Mouse (Mus musculus): ENCODE results near the gene D10Jhu81e. TPM values are rescaled to one million over a fixed set of nuclear protein-coding genes. Genes with fewer than 3 reads are reported as not detected.

Gene D10Jhu81e
- polyA plus RNA-seq, 1 experiment from 2014 or later: 19.0 TPM

DNA sequence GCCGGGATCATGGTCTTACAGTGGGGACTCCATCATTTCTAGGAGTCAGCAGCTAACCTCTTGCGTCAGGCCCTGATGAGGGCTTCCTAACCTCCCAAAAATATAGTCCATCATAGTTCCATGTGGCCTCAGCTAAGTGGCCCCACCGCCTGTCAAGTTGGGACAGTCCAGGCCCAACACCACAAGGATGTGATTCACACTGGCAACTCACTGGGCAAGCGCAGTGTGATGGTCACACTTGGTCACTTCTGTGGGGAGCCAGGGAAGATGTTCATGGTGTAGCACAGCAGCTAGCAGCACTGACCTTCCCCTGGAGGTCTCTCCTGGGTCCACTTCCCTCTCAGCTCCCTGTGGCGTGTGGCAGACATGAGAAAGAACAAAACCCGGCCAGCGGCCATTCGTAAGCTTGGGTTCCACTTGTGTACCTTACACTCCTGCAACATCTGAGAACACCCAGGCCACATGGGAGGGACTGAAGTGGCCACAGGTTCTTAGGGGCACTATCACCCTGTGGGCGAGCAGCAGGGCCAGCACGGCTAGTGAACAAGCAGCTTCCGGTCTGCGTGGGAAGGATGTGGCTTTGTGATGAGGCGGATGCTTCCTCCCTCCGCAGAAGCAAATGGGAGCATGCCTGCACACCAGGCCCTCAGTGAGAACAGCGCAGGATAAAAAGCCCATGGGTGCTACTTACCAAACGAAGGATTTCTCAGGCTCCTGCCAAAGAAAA lies 9.1 kb downstream of the D10Jhu81e start:
- H3K27ac ChIP-seq: no peak overlapping the region
- peaks cover 40% of the 10 kb centered on the region for H3K36me3 ChIP-seq
- no peaks in the 10 kb centered on the region for H3K27me3 ChIP-seq (replicated peaks)
- no peak overlapping the region for H3K4me2 ChIP-seq (replicated peaks)
- 89% methylated on average over 16 of the region's 16 CpGs for WGBS
- no peak overlapping the region for H3K4me3 ChIP-seq
- peaks cover 6% of the 10 kb centered on the region for H3K4me1 ChIP-seq
- no peak overlapping the region for H3K9ac ChIP-seq
- ATAC-seq (ENCODE audit: low FRiP score, low read depth): peak; percentile 6; the same call in 1 of the 2 replicates
- no peaks in the 10 kb centered on the region for H3K9me3 ChIP-seq

DNA sequence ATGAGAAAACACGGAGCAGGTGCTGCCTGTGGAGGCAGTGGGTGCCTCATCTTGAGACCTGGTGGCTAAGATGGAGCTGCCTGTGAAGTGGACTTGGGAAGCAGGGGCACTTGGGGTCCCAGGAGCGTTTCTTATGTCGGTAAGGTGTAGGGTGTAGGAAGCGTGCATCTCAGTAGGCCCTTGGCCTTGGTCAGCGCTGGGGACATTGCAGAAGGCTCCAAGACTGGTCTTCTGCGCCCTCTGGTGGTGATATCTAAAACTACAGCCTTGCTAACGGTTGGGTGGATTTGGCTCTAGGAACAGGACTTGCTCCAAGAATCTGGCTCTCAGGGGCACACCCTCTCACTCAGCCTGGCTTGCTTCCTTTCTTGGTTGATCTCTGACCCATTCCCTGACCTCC lies 9.7 kb downstream of the D10Jhu81e start:
- H3K4me3 ChIP-seq: no peak overlapping the region
- H3K9ac ChIP-seq: 0 out of 2 replicates have a peak overlapping the region, but pooled peaks have one; percentile 13
- peak; percentile 81 for ATAC-seq (ENCODE audit: low FRiP score, low read depth)
- no peak overlapping the region for H3K27ac ChIP-seq
- H3K36me3 ChIP-seq: peaks cover 35% of the 10 kb centered on the region
- 1% methylated on average over 7 of the region's 7 CpGs for WGBS
- H3K4me1 ChIP-seq: peaks cover 6% of the 10 kb centered on the region
- H3K4me2 ChIP-seq (replicated peaks): peak overlapping the region; percentile 49
- H3K27me3 ChIP-seq (replicated peaks): no peaks in the 10 kb centered on the region
- no peaks in the 10 kb centered on the region for H3K9me3 ChIP-seq

DNA sequence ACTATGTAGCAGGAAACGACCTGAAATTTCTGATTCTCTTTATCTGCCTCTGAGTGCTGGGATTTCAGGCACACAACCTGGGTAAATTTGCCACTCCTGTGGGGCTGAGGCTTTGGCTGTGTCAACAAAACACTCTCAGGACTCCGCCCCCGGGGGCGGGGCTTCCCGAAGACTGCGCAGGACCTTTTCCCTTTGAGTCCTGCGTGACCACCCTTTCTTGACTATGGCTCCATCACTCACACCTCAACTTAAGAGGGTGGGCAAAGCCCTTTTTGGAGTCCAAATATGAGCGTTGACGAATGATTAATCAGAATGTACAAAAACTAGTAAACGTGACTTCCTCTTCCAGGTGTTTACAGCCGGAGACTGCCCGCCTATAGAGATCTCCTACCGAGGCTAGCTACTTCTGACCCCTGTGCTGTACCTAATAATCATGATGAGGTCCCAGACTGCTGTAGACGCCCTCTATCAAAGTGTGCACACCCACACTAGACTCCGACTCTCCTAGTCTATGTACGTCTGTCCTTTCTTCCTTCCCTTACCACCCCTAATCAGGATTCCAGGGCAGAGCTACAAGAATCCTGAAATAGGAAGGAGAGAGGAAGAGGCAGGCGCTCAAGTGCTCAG lies 10.2 kb downstream of the D10Jhu81e start:
- H3K27me3 ChIP-seq (replicated peaks): no peaks in the 10 kb centered on the region
- WGBS: 17% methylated on average over 17 of the region's 17 CpGs
- H3K4me3 ChIP-seq: no peak overlapping the region
- peak overlapping the region; percentile 49 for H3K4me2 ChIP-seq (replicated peaks)
- no peaks in the 10 kb centered on the region for H3K9me3 ChIP-seq
- H3K9ac ChIP-seq: 0 out of 2 replicates have a peak overlapping the region, but pooled peaks have one; percentile 13
- no peak overlapping the region for H3K27ac ChIP-seq
- H3K36me3 ChIP-seq: peaks cover 29% of the 10 kb centered on the region
- H3K4me1 ChIP-seq: peaks cover 6% of the 10 kb centered on the region
- peak; percentile 6; the same call in 1 of the 2 replicates for ATAC-seq (ENCODE audit: low FRiP score, low read depth)

DNA sequence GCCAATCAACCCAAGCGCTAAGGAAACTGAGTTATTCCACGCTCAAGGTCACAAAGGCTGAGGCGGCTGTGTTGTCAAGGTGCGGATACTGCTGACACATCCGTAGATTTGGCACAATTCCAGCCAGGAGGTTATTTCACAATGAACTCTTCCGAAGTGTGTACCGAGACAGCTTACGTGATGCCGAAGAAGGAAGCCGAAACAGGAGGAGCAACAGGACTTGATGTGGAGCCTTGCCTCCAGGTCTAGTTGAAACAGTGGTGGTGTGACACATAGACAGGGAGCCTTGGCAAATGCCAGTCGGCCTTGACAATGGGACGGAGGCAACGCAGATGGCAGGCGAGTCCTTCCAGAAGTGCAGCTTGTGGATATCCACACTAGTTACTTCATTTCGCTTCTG lies 11.5 kb downstream of the D10Jhu81e start:
- Histone ChIP-seq H3K4me1 (peaks cover 6% of the 10 kb centered on the region), H3K27ac (no peak overlapping the region), H3K27me3 (replicated peaks) (no peaks in the 10 kb centered on the region), H3K4me2 (replicated peaks) (no peak overlapping the region), H3K9ac (no peak overlapping the region), H3K4me3 (no peak overlapping the region), H3K9me3 (no peaks in the 10 kb centered on the region), H3K36me3 (peaks cover 21% of the 10 kb centered on the region)
- ATAC-seq (ENCODE audit: low FRiP score, low read depth): no peak
- WGBS: 92% methylated on average over 15 of the region's 15 CpGs

DNA sequence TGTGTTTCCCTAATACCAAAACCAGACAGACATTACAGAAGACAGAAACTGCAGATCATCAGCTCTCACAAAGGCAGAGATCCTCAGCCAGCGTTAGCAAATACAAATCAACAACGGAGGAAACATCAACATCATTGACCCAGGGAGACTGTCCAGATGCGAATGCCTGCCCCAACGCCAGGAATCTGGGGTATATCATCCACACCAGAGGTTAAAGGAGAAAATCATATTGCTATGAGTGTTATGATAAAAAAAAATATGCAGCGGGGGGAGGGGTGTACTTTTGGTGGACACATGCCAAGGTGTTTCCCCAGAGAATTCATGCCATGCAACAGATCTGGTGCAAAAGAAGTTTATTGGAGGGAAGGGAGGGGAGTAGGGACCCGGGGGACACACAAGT lies 12.7 kb downstream of the D10Jhu81e start:
- WGBS: 80% methylated on average over 6 of the region's 6 CpGs
- Histone ChIP-seq H3K27me3 (replicated peaks) (no peaks in the 10 kb centered on the region), H3K36me3 (peaks cover 12% of the 10 kb centered on the region; the same call in 1 of the 2 replicates), H3K9ac (no peak overlapping the region), H3K4me1 (peaks cover 6% of the 10 kb centered on the region), H3K27ac (no peak overlapping the region), H3K9me3 (no peaks in the 10 kb centered on the region), H3K4me2 (replicated peaks) (no peak overlapping the region), H3K4me3 (no peak overlapping the region)
- no peak for ATAC-seq (ENCODE audit: low FRiP score, low read depth)

DNA sequence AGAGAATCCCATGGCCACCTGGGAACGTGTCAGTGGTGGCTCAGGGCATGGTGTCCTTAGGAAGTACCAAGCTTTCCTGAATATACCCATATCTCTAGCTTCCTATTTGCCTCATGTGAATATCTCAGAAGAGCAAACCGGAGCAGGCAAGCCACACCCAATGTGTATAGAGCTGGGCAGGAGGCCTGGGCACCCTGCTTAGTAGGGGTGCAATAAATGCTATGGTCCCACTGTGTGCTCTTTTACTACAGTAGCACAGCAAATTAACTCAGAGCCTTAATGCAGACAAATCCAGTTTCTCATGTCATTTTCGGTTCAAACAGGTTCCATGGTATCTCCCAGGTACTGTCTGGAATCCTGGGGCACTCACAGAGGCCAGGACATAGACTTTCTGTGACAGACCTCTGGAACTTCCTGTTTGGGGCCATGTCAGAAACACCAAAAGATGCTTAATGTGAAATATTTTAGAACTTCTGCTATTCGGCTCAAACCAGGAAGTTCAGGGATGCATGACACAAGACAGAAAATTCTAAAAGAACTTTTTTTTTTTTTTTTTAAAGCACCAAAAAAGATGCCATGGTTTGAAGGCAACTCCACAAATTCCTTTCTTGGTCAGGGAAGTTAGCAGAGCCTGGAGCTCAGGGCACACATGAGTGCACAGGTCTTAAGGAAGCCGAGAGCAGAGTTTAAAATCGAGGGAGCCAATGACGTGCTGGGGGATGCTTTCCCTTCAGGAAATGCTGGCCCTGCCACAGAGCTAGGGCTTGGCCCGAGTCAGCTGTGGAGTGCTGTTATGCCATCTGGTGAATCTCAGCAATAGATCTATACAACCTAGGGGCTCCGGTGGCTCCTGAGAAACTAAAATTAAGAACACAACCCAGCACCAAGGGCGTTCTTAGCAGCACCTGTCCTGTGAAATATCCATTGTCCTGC lies 20.5 kb downstream of the D10Jhu81e start:
- Histone ChIP-seq H3K27me3 (replicated peaks) (no peaks in the 10 kb centered on the region), H3K4me2 (replicated peaks) (no peak overlapping the region), H3K27ac (no peak overlapping the region), H3K9me3 (no peaks in the 10 kb centered on the region), H3K36me3 (no peaks in the 10 kb centered on the region), H3K4me3 (no peak overlapping the region), H3K9ac (no peak overlapping the region), H3K4me1 (no peaks in the 10 kb centered on the region)
- WGBS: 77% methylated on average over 10 of the region's 10 CpGs
- ATAC-seq (ENCODE audit: low FRiP score, low read depth): no peak

DNA sequence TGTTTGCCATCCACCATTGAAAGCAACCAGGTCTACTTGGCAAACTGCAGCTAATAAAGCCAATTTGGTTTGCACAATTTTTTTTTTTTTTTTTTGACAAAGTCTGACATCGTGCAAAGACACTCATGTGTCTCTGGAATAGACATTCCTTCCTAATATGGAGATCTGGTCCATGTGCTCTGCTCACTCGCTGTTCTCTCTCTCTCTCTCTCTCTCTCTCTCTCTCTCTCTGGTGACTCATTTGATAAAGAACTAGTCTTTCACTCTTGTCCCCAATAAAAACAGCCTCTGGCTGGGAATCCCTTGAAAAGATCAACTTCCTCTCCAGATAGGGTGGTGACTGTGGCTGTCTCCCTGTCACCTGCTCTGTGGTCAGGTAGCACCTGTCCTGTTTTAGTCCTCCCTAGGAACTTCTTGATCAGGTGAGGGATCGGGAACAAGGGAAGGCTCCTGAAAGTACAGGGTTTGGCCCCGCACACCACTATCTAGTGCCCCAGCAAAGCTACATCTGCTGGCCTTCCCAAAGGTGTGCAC lies 21.6 kb downstream of the D10Jhu81e start:
- Histone ChIP-seq H3K27ac (no peak overlapping the region), H3K9ac (no peak overlapping the region), H3K36me3 (no peaks in the 10 kb centered on the region), H3K27me3 (replicated peaks) (no peaks in the 10 kb centered on the region), H3K9me3 (no peaks in the 10 kb centered on the region), H3K4me2 (replicated peaks) (no peak overlapping the region), H3K4me3 (no peak overlapping the region), H3K4me1 (no peaks in the 10 kb centered on the region)
- no peak for ATAC-seq (ENCODE audit: low FRiP score, low read depth)
- 82% methylated on average over 4 of the region's 4 CpGs for WGBS

DNA sequence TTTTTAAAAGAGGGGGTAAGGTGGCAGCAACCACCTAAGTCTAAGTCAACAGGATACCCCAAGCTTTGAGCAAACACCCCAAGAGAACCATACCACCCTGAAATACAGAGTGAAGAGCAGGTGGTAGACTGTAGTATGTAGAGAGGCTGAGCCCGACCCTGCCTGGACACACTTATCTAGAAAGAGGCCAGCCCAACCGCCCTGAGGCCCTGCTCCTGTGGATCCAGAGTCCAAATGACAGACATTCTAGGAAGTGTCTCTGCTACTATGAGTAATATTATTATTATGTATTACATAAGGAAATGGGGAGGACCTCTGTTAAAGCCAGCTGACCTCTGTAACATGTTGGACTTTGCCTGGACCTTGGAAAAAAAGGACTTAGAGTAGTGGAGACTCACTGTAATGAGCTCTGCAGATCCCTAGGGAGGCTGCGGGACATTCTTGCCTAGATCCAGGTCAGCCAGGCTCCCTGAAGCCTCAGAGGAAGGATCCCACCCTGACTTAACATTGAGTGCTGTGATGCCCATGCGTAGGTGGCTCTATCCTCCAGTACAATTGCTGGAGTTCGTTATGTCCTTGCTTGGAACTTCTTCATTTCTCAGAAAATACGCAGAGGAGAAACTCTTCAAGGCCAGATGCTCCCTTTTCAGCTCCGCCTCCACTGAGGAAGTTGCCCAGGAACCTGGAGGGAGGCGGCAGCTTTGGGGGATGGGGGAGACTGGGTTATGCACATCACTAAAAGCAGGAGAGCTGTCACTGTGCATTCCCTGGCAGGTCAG lies 25.7 kb downstream of the D10Jhu81e start:
- H3K36me3 ChIP-seq: no peaks in the 10 kb centered on the region
- H3K4me3 ChIP-seq: no peak overlapping the region
- H3K4me2 ChIP-seq (replicated peaks): no peak overlapping the region
- H3K27ac ChIP-seq: no peak overlapping the region
- H3K9ac ChIP-seq: no peak overlapping the region
- no peak for ATAC-seq (ENCODE audit: low FRiP score, low read depth)
- WGBS: 53% methylated on average over 8 of the region's 8 CpGs
- no peaks in the 10 kb centered on the region for H3K9me3 ChIP-seq
- H3K27me3 ChIP-seq (replicated peaks): no peaks in the 10 kb centered on the region
- no peaks in the 10 kb centered on the region for H3K4me1 ChIP-seq

DNA sequence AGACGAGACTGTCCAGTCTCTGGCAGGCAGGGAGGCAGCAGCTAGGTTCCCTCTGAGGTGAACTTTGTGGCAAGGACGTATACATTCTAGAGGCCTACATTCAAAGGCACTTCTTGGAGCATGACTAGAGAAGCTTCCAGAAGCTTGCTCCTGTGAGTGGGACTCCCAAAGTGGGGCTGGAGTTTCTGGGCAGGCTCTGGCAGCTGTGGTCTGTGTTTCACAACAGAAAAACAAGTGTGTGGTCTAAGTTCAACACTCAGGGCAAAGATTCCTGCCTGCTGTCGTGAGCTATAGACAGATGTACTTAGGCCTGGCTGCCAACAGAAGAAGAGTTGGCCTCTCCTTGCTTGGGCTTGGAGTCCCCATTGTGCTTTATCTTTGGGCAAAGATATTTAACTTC lies 28.7 kb downstream of the D10Jhu81e start:
- H3K36me3 ChIP-seq: no peaks in the 10 kb centered on the region
- no peak for ATAC-seq (ENCODE audit: low FRiP score, low read depth)
- H3K4me2 ChIP-seq (replicated peaks): no peak overlapping the region
- H3K4me3 ChIP-seq: no peak overlapping the region
- H3K4me1 ChIP-seq: no peaks in the 10 kb centered on the region
- H3K27ac ChIP-seq: no peak overlapping the region
- H3K27me3 ChIP-seq (replicated peaks): no peaks in the 10 kb centered on the region
- WGBS: 78% methylated on average over 3 of the region's 3 CpGs
- H3K9me3 ChIP-seq: no peaks in the 10 kb centered on the region
- H3K9ac ChIP-seq: no peak overlapping the region

DNA sequence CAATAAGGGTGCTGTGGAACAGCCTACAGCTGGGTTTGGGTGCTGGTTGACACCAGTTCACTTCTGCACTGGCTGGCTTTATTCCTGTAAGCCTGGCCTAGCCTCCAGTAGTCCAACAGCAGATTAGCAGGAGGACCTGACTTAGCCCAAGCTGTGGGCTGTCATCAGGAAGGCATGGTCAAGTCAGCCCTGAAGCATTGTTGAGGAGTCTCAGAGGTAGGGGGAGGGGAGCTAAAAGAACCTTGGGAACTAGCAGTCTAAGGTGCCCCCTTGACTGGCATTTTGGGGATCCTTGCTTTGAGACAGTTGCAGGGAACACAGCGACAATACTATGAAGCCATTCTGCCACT lies 29.4 kb downstream of the D10Jhu81e start:
- H3K27me3 ChIP-seq (replicated peaks): no peaks in the 10 kb centered on the region
- H3K4me2 ChIP-seq (replicated peaks): no peak overlapping the region
- H3K27ac ChIP-seq: no peak overlapping the region
- no peaks in the 10 kb centered on the region for H3K36me3 ChIP-seq
- H3K4me3 ChIP-seq: no peak overlapping the region
- peaks cover 1% of the 10 kb centered on the region for H3K4me1 ChIP-seq
- ATAC-seq (ENCODE audit: low FRiP score, low read depth): no peak
- H3K9ac ChIP-seq: no peak overlapping the region
- no peaks in the 10 kb centered on the region for H3K9me3 ChIP-seq
- 97% methylated on average over 1 of the region's 1 CpGs for WGBS

DNA sequence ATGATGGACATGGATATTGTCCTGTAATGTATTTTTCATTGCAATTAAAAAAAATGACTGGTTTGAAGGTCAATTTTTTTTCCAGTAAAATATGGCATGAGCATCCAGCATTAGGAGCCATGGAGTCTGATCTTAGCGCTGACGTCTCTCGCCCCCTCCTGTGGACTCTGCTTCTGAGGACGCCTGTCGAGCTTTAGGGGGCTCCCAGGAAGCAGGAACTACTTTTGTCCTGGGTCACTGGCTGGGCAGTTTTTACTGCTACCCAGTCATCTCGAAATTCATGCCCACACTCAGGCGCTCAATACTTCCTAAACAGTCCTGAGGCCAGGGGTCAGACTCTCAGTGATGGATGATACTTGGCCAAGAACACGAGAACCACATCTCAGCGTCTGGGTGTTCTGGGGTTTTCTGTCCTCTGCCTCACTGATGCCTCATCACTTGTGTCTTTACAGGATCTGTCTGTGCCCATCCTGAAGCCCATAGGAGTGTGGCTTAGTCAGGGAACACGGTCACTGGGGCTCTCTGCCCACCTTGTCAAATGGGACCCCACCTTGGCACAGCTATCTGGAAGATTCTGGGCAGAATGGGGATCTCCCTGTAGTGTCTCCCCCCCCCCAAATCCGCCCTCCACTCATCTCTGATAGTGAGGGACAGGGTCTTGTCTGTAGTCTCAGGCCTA lies 29.9 kb downstream of the D10Jhu81e start:
- 71% methylated on average over 11 of the region's 11 CpGs for WGBS
- no peak overlapping the region for H3K27ac ChIP-seq
- H3K9me3 ChIP-seq: no peaks in the 10 kb centered on the region
- H3K4me2 ChIP-seq (replicated peaks): no peak overlapping the region
- no peaks in the 10 kb centered on the region for H3K36me3 ChIP-seq
- ATAC-seq (ENCODE audit: low FRiP score, low read depth): no peak
- peaks cover 6% of the 10 kb centered on the region for H3K4me1 ChIP-seq
- no peaks in the 10 kb centered on the region for H3K27me3 ChIP-seq (replicated peaks)
- H3K4me3 ChIP-seq: no peak overlapping the region
- H3K9ac ChIP-seq: no peak overlapping the region

Measured in neural tube, embryonic 12.5 days (tissue).